Mouse (Mus musculus) gastrocnemius, adult 8-10 months (tissue): Measurements from ENCODE around the gene H2al1h. TPM values are rescaled to one million over a fixed set of nuclear protein-coding genes. Genes with fewer than 3 reads are reported as not detected.

Experiments
- total RNA-seq, 4 experiments: library from RNA; stranded (reverse); gene quantifications; 2 replicates each; pipeline ENCODE4 v1.2.4; 2022

The H2al1h gene
- total RNA-seq, 4 experiments from 2014 or later, result not detected

Other genes starting within 250 kb of the H2al1h start
- not detected for gene H2al1a, start 22.2 kb upstream of the H2al1h start, total RNA-seq
- gene H2al1b, start 19.1 kb upstream of the H2al1h start, total RNA-seq, result not detected
- not detected for gene H2al1c, start 15.8 kb upstream of the H2al1h start, total RNA-seq
- gene H2al1d, start 12.7 kb upstream of the H2al1h start, total RNA-seq, result not detected
- gene H2al1e, start 9.6 kb upstream of the H2al1h start, total RNA-seq, result not detected
- not detected for gene H2al1f, start 6.3 kb upstream of the H2al1h start, total RNA-seq
- not detected for gene H2al1g, start 3.2 kb upstream of the H2al1h start, total RNA-seq
- not detected for gene H2al1i, start 3.2 kb downstream of the H2al1h start, total RNA-seq
- not detected for gene H2al1j, start 6.3 kb downstream of the H2al1h start, total RNA-seq